Mouse (Mus musculus) myocyte (in vitro differentiated cells): ENCODE results near the gene Fmnl3. TPM values are rescaled to one million over a fixed set of nuclear protein-coding genes. Genes with fewer than 3 reads are reported as not detected.

Experiments used
- H3K27me3 ChIP-seq: one replicate; pipeline ENCODE4 v1.6.1; 2011; ENCODE audit not compliant: control insufficient read depth, insufficient read depth, insufficient read length
- H3K36me3 ChIP-seq: one replicate; pipeline ENCODE4 v1.6.1; 2011; ENCODE audit not compliant: control insufficient read depth, insufficient read depth
- H3K4me2 ChIP-seq: one replicate; pipeline ENCODE4 v1.6.1; 2011; ENCODE audit warnings: low read depth, control low read depth
- H3K4me3 ChIP-seq: one replicate; pipeline ENCODE4 v1.5.1; 2011; ENCODE audit warnings: mild to moderate bottlenecking, control low read depth, moderate library complexity
- H3K79me2 ChIP-seq: one replicate; pipeline ENCODE4 v1.6.1; 2011; ENCODE audit not compliant: control insufficient read depth, insufficient read depth
- H3ac ChIP-seq: one replicate; pipeline ENCODE4 v1.6.1; 2011; ENCODE audit not compliant: control insufficient read depth, insufficient read length
- CEBPB ChIP-seq: IDR thresholded peaks from 2 replicates; pipeline ENCODE4 v1.6.1; 2011; ENCODE audit warnings: mild to moderate bottlenecking, moderate library complexity; ENCODE audit not compliant: poor library complexity, insufficient read depth, severe bottlenecking
- E2F4 ChIP-seq: IDR thresholded peaks from one replicate; pipeline ENCODE4 v1.6.1; 2011; ENCODE audit warnings: mild to moderate bottlenecking, control low read depth, moderate library complexity; ENCODE audit not compliant: insufficient read depth
- MAX ChIP-seq: IDR thresholded peaks from one replicate; pipeline ENCODE4 v1.6.1; 2011; ENCODE audit warnings: low read depth, mild to moderate bottlenecking, control low read depth
- MYOD1 ChIP-seq, 3 experiments: IDR thresholded peaks; one replicate each; pipeline ENCODE4 v1.6.1; 2011; ENCODE audit warnings: control low read depth in 2 of 3, low read depth in 2 of 3, mild to moderate bottlenecking in 2 of 3, moderate library complexity in 1 of 3; ENCODE audit not compliant: insufficient read length in 2 of 3, control insufficient read depth in 1 of 3
- MYOG ChIP-seq, 3 experiments: IDR thresholded peaks; one replicate each; pipeline ENCODE4 v1.6.1; 2011; ENCODE audit warnings: control low read depth in 2 of 3, low read depth in 2 of 3, mild to moderate bottlenecking in 2 of 3; ENCODE audit not compliant: insufficient read length in 2 of 3, control insufficient read depth in 1 of 3, insufficient read depth in 1 of 3
- POLR2A ChIP-seq: IDR thresholded peaks from one replicate; pipeline ENCODE4 v1.6.1; 2011; ENCODE audit warnings: low read depth, mild to moderate bottlenecking, control low read depth, moderate library complexity; ENCODE audit not compliant: insufficient read length
- POLR2AphosphoS2 ChIP-seq: IDR thresholded peaks from one replicate; pipeline ENCODE4 v1.6.1; 2011; ENCODE audit warnings: low read depth, control low read depth; ENCODE audit not compliant: insufficient read length
- REST ChIP-seq: IDR thresholded peaks from one replicate; pipeline ENCODE4 v1.6.1; 2011; ENCODE audit warnings: mild to moderate bottlenecking, control low read depth, moderate library complexity; ENCODE audit not compliant: insufficient read depth, insufficient read length
- SRF ChIP-seq: IDR thresholded peaks from one replicate; pipeline ENCODE4 v1.6.1; 2011; ENCODE audit warnings: low read depth; ENCODE audit not compliant: control insufficient read depth, insufficient read length
- TCF12 ChIP-seq: IDR thresholded peaks from one replicate; pipeline ENCODE4 v1.6.1; 2011; ENCODE audit warnings: mild to moderate bottlenecking, control low read depth; ENCODE audit not compliant: poor library complexity, insufficient read depth, severe bottlenecking
- TCF3 ChIP-seq: IDR thresholded peaks from one replicate; pipeline ENCODE4 v1.6.1; 2011; ENCODE audit warnings: low read depth, control low read depth; ENCODE audit not compliant: insufficient read length
- USF1 ChIP-seq: IDR thresholded peaks from one replicate; pipeline ENCODE4 v1.6.1; 2011; ENCODE audit warnings: low read depth, mild to moderate bottlenecking, control low read depth, moderate library complexity
- polyA plus RNA-seq: library from polyadenylated mRNA; unstranded; fragments of >200 nt; fragmentation: generic; extraction: Trizol; gene quantifications from one replicate; pipeline ENCODE4 v1.2.1, GENCODE M21; 2012; ENCODE audit warnings: missing spikeins

Fmnl3 gene
- polyA plus RNA-seq, 1 experiment = 62.6 TPM

GRCm38 (mm10) chr15:99295484-99295981 is 74.7 kb downstream of the Fmnl3 start, which contains the start of gene Fam186b:
TSS of gene Fam186b (minus strand) at chr15:99295888.
- H3K27me3 ChIP-seq = no peaks in the 10 kb centered on the region
- H3K4me2 ChIP-seq = peak within 1 kb of the TSS; percentile 89
- TF ChIP-seq USF1 = no peak
- no peak for TF ChIP-seq MYOG (IDR thresholded peaks at IDR 0.05; ENCODE audit: control insufficient read depth in 1 of 3, insufficient read depth in 1 of 3, insufficient read length in 2 of 3, low read depth in 2 of 3)
- no peak for TF ChIP-seq MYOD1 (IDR thresholded peaks at IDR 0.05; ENCODE audit: control insufficient read depth in 1 of 3, insufficient read length in 2 of 3, low read depth in 2 of 3)
- TF ChIP-seq REST = no peak
- no peak for TF ChIP-seq E2F4
- TF ChIP-seq TCF12 = no peak
- TF ChIP-seq CEBPB = no peak
- no peak for TF ChIP-seq MAX
- TF ChIP-seq SRF = no peak
- no peak for TF ChIP-seq POLR2A
- no peak for TF ChIP-seq POLR2AphosphoS2
- TF ChIP-seq TCF3 = no peak
- H3K79me2 ChIP-seq = no peaks in the 10 kb centered on the region
- no peaks in the 10 kb centered on the region for H3K36me3 ChIP-seq
- peak within 1 kb of the TSS; percentile 46 for H3K4me3 ChIP-seq
- H3ac ChIP-seq = peak within 1 kb of the TSS; percentile 19

- Histone ChIP-seq H3K27me3 (no peaks in the 10 kb centered on the region), H3K4me2 (peak within 1 kb of the TSS; percentile 89), H3K36me3 (no peaks in the 10 kb centered on the region), H3K4me3 (peak within 1 kb of the TSS; percentile 46), H3K79me2 (no peaks in the 10 kb centered on the region), H3ac (peak within 1 kb of the TSS; percentile 19)
- no peak for TF ChIP-seq REST
- no peak for TF ChIP-seq USF1
- no peak for TF ChIP-seq CEBPB
- TF ChIP-seq POLR2A = peak; percentile 97
- no peak for TF ChIP-seq TCF12
- TF ChIP-seq MYOD1 (IDR thresholded peaks at IDR 0.05; ENCODE audit: control insufficient read depth in 1 of 3, insufficient read length in 2 of 3, low read depth in 2 of 3) = peak in 2 of 3 experiments; percentile 39 to 81
- TF ChIP-seq E2F4 = no peak
- peak; percentile 97 for TF ChIP-seq POLR2AphosphoS2
- TF ChIP-seq MAX = no peak
- no peak for TF ChIP-seq TCF3
- peak; percentile 16 for TF ChIP-seq SRF
- peak; percentile 49 to 85 (median 66) for TF ChIP-seq MYOG (IDR thresholded peaks at IDR 0.05; ENCODE audit: control insufficient read depth in 1 of 3, insufficient read depth in 1 of 3, insufficient read length in 2 of 3, low read depth in 2 of 3)
These were observed 75.4 kb downstream of the Fmnl3 start, which contains the start of gene Prpf40b for GRCm38 (mm10) chr15:99294813-99295374. TSS of gene Prpf40b (plus strand) at chr15:99295087.

- peak overlapping the region; percentile 83 for H3K4me2 ChIP-seq
- peak overlapping the region; percentile 46 for H3K4me3 ChIP-seq
- H3K79me2 ChIP-seq = no peaks in the 10 kb centered on the region
- no peak for TF ChIP-seq POLR2A
- TF ChIP-seq MYOG (IDR thresholded peaks at IDR 0.05; ENCODE audit: control insufficient read depth in 1 of 3, insufficient read depth in 1 of 3, insufficient read length in 2 of 3, low read depth in 2 of 3) = no peak
- no peak for TF ChIP-seq REST
- TF ChIP-seq TCF12 = no peak
- TF ChIP-seq TCF3 = no peak
- TF ChIP-seq MAX = no peak
- TF ChIP-seq USF1 = no peak
- no peaks in the 10 kb centered on the region for H3K27me3 ChIP-seq
- no peaks in the 10 kb centered on the region for H3K36me3 ChIP-seq
- peak overlapping the region; percentile 19 for H3ac ChIP-seq
These were observed 76.0 kb downstream of the Fmnl3 start for GRCm38 (mm10) chr15:99294287-99294686.

- H3ac ChIP-seq = no peak overlapping the region
- H3K4me2 ChIP-seq = no peak overlapping the region
- no peaks in the 10 kb centered on the region for H3K79me2 ChIP-seq
- no peaks in the 10 kb centered on the region for H3K36me3 ChIP-seq
- H3K27me3 ChIP-seq = no peaks in the 10 kb centered on the region
- TF ChIP-seq TCF3 (peak; percentile 78), REST (no peak), MYOD1 (IDR thresholded peaks at IDR 0.05; ENCODE audit: control insufficient read depth in 1 of 3, insufficient read length in 2 of 3, low read depth in 2 of 3) (peak in 2 of 3 experiments; percentile 93 to 94), SRF (no peak), USF1 (no peak), POLR2A (no peak), TCF12 (peak; percentile 31), MYOG (IDR thresholded peaks at IDR 0.05; ENCODE audit: control insufficient read depth in 1 of 3, insufficient read depth in 1 of 3, insufficient read length in 2 of 3, low read depth in 2 of 3) (peak in 2 of 3 experiments; percentile 73 to 89)
- no peak overlapping the region for H3K4me3 ChIP-seq
These were observed 79.7 kb downstream of the Fmnl3 start for GRCm38 (mm10) chr15:99290586-99290985.

DNA sequence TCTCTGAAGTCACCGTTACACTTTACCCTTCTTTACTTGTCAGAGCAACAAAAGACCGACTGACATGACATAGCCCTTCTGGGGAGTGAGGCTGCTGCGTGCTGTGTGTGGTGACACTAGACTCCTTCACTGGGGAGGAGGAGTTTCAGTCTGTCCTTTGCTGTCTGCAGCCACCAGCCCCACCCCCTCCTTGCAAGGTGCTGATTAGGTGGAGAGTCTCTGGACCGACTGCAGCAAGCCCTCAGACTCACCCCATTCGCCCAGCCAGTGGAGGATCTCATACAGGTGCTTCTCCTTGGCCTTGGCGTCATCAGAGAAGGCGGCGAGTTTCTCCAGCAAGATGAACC is 85.1 kb downstream of the Fmnl3 start:
- TF ChIP-seq CEBPB = no peak
- TF ChIP-seq TCF12 = no peak
- TF ChIP-seq MAX = no peak
- no peak for TF ChIP-seq E2F4
- TF ChIP-seq USF1 = no peak
- TF ChIP-seq SRF = no peak
- TF ChIP-seq MYOD1 (IDR thresholded peaks at IDR 0.05; ENCODE audit: control insufficient read depth in 1 of 3, insufficient read length in 2 of 3, low read depth in 2 of 3) = no peak
- Histone ChIP-seq H3K79me2 (no peaks in the 10 kb centered on the region), H3K36me3 (no peaks in the 10 kb centered on the region), H3K27me3 (no peaks in the 10 kb centered on the region), H3K4me3 (no peak overlapping the region), H3K4me2 (no peak overlapping the region), H3ac (no peak overlapping the region)
